Mouse (Mus musculus) G1E-ER4 (cell line): Measurements from ENCODE around the gene Tbc1d2. TPM values are rescaled to one million over a fixed set of nuclear protein-coding genes. Genes with fewer than 3 reads are reported as not detected.

Experiments used
- GATA1 ChIP-seq: IDR thresholded peaks from one replicate; pipeline ENCODE4 v1.8.0; 2012; ENCODE audit warnings: low read length, inconsistent platforms
- polyA plus RNA-seq: library from polyadenylated mRNA; stranded (reverse); fragments of >175 nt; gene quantifications from 2 replicates; pipeline ENCODE4 v1.2.3, GENCODE M21; 2012

Tbc1d2 gene
- polyA plus RNA-seq = not detected in 2 replicates

DNA sequence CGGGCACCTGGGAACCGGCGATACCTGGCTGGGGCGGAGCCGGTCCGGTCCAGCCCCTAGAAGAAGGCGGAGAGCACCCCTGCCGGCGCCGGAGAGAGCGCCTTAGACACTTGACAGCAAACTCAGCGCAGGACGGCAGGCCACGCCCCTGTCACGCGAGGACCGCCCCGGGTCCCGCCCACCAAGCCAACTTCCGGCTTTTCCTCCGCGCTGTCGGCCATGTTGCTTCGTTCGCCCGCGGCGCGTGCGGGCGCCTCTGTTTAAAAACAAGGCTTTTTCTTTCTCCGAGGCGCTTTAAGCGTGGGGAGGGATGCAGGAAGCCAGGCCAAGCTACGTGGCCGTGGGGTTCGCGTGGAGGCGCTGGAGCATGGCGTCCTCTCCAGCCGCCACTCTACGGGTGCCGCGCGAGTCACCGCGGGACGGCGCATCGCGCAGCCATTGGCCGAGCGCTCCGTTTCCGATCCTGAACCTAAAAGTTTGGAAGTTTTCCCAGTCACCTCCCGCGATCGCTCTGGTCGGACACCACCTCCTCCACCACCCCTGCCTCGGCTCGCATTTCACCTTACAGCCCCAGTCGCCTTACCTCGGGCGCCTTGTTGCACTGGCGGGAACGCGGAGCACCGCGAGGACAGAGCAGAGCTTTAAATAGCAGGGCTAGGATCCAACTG is at the start of gene Tbc1d2:
TSS of gene Tbc1d2 (minus strand) at position 124 of the 668 bp plus-strand sequence.
- no peak for TF ChIP-seq GATA1

DNA sequence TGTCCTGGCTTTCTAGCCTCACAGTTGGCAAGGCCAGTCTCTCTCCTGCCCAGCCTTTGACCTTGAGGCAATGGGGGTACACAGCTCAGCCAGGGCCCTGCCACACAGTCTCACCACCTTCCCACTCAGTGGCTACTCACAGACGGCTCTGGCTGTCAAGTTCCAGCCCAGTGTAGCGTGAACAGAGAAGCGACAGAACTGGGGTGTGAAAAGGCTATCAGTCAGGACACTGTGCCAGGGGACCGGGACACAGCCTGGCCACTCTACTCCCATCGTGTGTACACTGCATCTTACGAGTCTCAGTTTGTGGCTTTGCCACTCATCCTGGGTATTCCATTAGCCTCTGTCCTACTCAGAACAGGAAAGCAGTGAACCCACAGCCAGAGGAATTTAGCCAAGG is 46.5 kb upstream of the Tbc1d2 start:
- TF ChIP-seq GATA1 = no peak

GRCm38 (mm10) chr4:46690565-46690964 is 40.6 kb upstream of the Tbc1d2 start:
- TF ChIP-seq GATA1 = no peak

GRCm38 (mm10) chr4:46690023-46690420 is 40.0 kb upstream of the Tbc1d2 start:
- no peak for TF ChIP-seq GATA1

DNA sequence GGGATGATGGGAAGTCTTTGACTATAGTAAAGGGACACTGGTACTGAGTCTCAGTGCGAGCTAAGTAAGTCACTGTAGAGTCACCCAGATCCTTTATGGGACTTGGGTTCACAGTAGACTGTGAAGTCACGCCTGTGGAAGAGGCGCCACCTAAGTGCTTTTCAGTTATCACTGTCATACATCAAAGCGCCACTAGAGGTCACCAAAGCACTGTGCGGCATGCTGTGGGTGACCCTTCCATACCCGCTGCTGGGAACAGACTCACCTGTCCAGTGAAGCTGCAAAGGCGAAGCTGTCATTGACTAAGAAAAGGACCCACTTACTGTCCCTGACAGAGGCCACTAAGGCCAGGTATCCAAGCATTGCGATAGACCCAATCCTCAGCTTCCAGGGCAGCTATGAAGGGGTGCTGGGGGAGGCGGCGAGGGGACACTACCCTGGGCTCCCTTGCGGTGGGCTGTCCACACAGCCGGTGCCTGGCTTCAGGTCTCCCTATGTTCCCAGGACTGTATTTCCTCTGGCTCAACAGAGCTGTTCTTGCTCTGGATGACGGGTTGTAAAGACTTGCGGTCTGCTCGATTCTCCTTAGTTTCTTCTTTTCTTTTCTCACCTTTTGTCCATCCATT is 39.5 kb upstream of the Tbc1d2 start:
- TF ChIP-seq GATA1 = no peak

DNA sequence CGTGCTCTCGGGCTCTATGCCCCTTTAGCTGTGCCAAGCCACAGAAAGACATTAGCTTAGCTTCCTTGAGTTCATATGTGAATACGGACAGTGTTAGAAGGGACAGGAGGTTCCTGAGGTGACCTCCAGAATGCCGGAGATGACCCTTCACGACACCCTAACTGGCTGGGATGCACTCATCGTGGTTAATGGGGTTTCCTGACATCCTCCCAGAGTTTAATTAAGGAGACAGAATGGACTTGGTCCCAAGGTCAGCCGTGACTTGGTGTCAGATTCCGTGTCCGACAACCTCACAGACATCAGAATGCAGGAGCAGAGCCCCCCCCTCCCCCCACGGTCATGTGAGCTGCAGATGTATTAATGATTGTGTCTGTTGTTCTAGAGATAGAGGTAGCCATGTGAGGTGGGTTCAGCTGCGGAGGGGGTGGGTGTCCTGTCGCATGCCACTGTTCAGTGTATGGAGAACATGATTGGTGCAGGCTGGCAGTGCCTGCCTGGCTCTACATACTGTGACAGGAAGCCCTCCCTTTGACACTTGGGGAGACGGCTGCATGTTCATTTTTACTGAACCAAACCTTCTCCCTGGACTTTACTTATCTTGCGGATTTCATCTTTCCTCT is 38.3 kb upstream of the Tbc1d2 start:
- no peak for TF ChIP-seq GATA1

- TF ChIP-seq GATA1 = no peak
Observed at GRCm38 (mm10) chr4:46684160-46684559, 34.2 kb upstream of the Tbc1d2 start.

- TF ChIP-seq GATA1 = no peak
Observed at GRCm38 (mm10) chr4:46676646-46677045, 26.6 kb upstream of the Tbc1d2 start.

DNA sequence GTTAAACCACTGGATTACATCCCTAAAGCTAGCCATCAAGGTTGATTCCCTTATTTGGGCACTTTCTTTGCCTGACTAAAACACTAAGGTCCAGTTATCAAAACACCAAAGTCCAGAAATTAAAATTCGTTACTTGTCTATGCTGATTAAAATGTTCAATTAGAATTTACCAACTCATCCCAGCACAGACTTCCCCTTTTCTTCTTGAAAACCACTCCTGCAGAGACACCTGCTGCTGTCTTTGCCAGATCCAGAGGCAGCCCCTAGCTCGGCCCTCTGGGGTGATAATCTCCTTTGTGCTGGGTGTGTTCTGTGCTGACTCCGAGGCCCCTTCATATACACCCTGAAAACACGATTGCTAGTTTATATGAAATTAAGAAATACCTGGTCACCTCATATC is 26.0 kb upstream of the Tbc1d2 start:
- no peak for TF ChIP-seq GATA1

- no peak for TF ChIP-seq GATA1
Observed at GRCm38 (mm10) chr4:46675272-46675785, 25.3 kb upstream of the Tbc1d2 start.

DNA sequence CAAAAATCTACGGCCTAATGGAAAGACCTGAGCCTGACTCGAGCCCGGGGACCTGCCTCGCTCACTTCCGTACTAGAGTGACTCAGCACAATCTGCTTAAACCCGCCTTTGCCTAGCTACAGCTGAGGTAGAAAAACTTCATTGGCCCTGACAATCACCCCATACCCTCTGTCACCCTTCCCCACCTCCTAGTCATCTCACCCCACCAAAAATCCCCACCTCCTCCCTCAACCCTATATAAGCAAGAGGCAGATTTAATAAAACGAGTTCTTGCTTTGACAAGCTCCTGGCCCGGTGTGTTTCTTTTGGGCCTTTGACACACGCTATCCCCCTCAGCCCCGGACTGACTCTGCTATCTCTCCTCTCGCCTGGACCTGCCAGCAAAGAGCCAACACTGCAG is 18.6 kb upstream of the Tbc1d2 start:
- no peak for TF ChIP-seq GATA1

DNA sequence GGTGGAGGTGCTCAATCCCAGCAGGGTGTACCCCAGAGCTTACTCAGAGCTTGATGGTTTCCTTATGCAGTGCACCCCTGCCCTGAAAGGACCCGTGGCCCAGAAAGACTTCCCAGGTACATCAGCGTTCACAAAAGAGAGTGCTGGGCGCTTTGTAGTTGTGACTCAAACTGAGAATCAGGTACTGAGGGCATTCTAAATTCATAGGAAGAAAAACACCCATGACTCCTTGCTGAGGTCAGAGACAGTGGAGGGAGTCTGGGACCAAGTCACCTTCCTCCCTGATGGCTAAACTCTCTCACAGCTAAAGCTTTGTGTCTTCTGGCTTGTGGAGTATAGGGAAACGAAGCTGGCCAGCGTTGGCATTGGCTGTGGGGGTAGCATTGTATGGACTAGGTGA is 16.4 kb upstream of the Tbc1d2 start:
- no peak for TF ChIP-seq GATA1

DNA sequence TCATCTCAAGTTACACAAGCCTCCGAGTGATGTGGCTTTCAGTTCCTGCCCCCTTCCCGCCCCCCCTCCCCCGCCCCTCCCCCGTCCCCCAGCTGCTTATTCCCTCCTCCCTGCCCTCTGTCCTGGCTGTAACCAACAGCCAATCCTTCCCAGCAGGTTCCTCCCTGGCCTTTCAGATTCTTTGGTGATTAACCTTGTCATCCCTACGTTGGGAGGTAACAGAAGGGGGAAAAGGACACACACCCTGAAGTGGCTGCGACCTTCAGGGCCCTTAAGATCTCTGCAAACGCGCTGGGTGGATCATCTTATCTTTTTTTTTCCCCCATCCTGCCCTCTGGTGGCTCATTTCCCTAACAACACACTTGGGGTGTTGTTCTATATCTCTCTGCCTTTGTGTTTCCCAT is 15.4 kb upstream of the Tbc1d2 start:
- TF ChIP-seq GATA1 = no peak

- no peak for TF ChIP-seq GATA1
Observed at GRCm38 (mm10) chr4:46664123-46665009, 14.4 kb upstream of the Tbc1d2 start.

GRCm38 (mm10) chr4:46661433-46661832 is 11.4 kb upstream of the Tbc1d2 start:
- no peak for TF ChIP-seq GATA1

DNA sequence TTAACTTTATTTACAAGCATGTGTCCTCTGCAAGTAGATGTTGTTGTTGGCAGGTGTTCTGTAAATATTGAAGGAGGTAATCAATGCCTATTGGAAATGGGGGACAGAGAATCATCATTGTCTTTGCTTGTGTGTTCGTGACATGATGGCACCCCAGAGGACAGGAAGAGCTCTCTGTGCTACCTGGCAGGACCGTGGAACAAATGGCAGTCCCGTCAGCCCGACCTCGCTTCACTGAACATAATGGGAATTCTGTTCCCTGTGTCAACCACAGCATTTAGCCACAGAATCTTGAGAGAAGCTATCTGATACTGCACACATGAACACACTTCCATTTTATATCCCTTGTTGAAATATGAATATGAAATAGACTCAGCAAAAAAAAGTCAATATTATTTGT is 8.9 kb upstream of the Tbc1d2 start:
- no peak for TF ChIP-seq GATA1
